Mouse (Mus musculus) urinary bladder, postnatal 14 days (tissue): ENCODE measurements around the gene Fam131c.

Experiments
- DNase-seq: peaks from one replicate; pipeline ENCODE4 v3.0.0; 2021; ENCODE audit warnings: low spot score

Fam131c gene

DNA sequence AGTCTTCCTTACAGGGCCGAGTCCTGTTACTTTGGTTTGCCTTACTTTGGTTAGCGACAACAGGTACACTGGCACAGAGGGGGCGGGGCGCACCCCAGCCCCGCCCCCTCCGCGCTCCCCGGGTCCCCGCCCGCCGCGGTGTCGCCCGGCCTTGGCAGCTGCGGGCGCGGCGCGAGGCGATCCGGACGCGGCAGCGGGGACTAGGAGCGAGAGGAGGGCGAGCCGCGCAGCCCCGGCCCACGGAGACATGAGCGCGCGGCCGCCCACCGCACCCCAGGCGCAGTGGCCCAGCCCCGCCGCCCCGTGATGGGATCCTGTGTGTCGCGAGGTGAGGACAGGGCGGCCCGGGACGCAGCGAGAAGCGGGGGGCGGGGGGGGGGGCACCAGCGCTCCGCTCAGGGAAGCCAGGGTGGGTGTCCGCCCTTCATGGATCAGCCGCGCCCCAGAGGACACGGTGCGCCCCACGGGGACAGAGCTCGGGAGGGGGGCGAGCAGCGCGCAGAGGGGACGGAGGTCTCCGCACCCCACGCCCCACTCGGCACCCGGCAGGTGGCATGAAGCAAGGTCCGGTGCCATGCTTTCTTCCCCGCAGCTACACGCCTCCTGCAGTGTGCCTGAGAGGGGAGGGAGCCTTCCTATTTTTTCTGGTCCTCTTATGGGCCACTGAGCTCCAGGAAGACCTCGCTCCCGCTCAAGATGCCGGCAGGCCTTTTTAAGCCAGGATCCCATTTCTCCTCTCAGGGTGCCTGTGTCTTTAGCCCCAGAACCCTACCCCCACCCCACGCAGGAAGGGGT is at the start of gene Fam131c:
Fam131c (plus strand) TSS at position 224 of the 795 bp plus-strand sequence.
- DNase-seq: peak; percentile 36

- no peak for DNase-seq
These were observed 45.5 kb upstream of the Fam131c start for GRCm38 (mm10) chr4:141322526-141322925.

GRCm38 (mm10) chr4:141324771-141325191 is 43.2 kb upstream of the Fam131c start:
- no peak for DNase-seq

- no peak for DNase-seq
These were observed 42.4 kb upstream of the Fam131c start for GRCm38 (mm10) chr4:141325636-141326035.

GRCm38 (mm10) chr4:141327075-141327474 is 40.9 kb upstream of the Fam131c start:
- no peak for DNase-seq

- no peak for DNase-seq
These were observed 39.3 kb upstream of the Fam131c start for GRCm38 (mm10) chr4:141328742-141329141.

- no peak for DNase-seq
These were observed 38.1 kb upstream of the Fam131c start for GRCm38 (mm10) chr4:141329968-141330367.

DNA sequence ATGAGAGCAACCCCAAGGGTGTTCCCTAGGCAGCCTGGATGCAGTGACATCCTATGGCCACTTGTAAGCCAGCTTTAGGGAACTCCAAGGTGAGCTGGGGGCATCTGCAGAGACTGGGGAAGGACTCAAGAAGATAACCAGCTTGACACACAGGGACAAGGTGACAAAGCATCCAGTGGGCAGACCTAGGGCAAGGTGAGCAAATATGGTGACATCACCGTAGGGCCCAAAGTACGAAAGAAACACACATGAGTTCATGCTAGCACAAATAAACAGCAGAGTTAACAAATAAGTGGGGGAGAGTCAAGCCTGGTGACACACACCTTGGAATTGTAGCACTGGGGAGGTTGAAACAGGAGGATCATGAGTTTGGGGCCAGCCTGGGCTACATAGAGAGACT is 36.6 kb upstream of the Fam131c start:
- DNase-seq: no peak

DNA sequence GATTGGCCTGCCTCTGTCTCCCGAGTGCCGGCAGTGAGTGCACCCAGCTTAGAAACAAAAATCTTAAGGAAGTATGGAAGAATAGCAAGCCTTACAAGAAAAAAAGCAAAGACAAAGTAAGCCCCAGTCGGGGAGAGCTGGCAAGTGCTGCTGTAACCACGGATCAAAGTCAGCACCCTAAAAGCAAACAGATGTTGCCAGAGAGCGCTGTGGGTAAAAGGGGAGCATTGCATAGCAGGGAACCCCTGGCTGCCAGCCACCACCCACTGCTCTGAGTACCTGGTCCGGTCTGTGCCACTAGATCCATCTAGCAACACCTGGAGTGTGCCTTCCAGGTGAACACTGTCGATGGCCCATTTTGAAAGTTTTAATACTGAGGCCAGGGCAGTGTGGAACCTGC is 35.8 kb upstream of the Fam131c start:
- DNase-seq: no peak

GRCm38 (mm10) chr4:141334695-141335094 is 33.3 kb upstream of the Fam131c start:
- DNase-seq: no peak

DNA sequence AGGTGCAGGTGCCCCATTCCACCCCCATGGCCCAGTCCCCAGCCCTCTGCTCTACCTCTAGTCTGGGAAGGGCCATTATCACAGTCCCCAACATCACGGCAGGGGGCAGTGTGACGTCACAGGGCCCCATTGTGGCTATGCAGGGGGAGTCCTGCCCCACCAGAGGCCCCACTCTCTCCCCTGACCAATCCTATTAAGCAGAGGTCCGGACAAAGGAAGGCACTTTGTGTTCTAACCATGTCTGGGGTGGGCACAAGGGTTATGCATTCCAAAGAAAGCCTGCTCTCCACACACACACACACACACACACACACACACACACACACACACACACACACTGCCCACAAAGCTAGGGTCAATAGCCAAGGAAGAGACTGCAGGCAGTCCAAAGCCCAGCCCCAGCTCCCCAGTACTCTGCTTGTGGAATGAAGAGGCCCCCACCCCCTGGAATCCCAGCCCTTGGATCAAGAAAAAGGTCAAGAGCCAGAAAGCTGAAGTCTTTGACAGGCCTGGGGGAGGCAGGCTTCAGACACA is 32.7 kb upstream of the Fam131c start:
- DNase-seq: no peak

GRCm38 (mm10) chr4:141336196-141336595 is 31.8 kb upstream of the Fam131c start:
- DNase-seq: no peak

DNA sequence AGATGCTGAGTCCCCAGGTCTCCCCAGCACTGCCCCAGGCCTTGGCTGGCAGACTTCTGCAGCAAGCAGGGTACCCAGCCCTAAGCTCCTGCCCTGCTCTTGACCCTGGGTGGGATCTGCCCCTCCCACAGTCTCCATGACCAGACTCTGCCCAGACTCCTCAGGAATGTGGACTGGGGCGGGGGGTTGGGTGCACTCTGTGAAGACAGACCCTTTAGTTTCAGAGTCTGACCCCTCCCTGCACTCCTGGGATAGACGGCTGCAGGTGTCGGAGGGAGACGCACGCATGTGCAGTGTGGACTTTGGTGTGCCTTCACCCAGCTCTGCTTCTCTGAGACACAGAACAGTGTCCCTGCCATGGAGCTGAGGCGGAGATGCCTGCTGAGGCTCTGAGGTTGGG is 30.0 kb upstream of the Fam131c start:
- no peak for DNase-seq

DNA sequence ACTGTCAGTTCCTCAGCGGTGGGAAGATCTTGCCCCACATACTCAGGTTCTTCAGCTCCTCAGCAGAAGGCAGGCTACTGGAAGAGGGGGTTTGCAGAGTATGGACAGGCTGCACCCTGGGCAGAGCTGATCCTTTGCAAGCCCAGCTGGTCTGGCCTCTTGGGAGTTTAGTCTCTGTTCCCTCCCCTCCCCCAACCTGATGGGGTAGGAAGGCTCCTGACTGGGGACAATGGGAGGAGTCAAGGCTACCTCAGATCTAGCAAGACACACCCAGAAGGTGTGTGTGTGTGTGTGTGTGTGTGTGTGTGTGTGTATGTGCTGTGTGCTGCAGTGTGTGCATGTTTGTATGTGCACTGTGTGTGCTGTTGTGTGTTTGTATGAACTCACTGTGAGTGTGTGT is 29.2 kb upstream of the Fam131c start:
- no peak for DNase-seq

GRCm38 (mm10) chr4:141341477-141341876 is 26.5 kb upstream of the Fam131c start:
- DNase-seq: no peak

GRCm38 (mm10) chr4:141343515-141343914 is 24.5 kb upstream of the Fam131c start:
- DNase-seq: no peak

GRCm38 (mm10) chr4:141345219-141345618 is 22.8 kb upstream of the Fam131c start:
- no peak for DNase-seq

GRCm38 (mm10) chr4:141347365-141347797 is 20.6 kb upstream of the Fam131c start:
- no peak for DNase-seq

DNA sequence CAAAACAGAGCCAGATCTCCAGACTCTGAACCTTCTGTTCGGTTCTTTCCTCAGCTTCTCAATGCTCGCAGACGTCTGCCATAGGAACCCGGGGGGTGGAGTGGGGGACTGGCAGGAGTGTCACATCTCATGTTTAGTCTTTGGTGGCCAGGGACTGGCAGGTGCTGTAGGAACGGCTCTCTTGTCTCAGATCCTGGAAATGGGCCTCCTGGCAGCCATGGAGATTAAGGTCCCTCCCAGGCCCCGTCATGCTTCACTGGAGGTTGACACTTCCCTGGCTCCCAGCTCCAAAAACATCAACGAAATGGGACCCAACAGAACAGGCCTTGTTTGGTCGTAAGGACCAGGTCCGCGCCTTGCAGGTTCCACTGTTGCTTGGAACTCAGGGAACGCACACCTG is 19.4 kb upstream of the Fam131c start:
- DNase-seq: no peak

GRCm38 (mm10) chr4:141350015-141350414 is 18.0 kb upstream of the Fam131c start:
- peak; percentile 50 for DNase-seq

- no peak for DNase-seq
These were observed 16.0 kb upstream of the Fam131c start for GRCm38 (mm10) chr4:141351972-141352371.

- DNase-seq: no peak
These were observed 15.0 kb upstream of the Fam131c start for GRCm38 (mm10) chr4:141352986-141353385.

DNA sequence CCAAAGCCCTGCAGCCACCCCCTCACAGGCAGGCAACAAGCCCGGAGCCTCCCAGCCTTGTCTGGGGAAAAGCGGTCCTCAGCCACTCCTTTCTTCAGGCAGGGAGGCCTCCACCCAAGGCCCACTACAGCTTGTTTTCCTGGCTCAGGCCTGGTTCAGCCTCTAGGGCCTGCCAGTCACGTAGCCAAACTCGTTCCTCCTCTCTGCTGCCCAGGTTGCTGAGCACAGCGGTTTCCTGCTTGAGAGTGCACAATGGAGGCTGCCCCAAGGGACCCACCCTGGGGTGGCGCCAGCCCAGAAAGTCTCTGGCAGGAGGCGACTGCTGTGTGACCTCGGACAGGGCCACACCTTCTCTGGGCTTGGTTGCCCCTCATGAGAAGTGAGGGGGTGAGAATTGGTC is 14.2 kb upstream of the Fam131c start:
- DNase-seq: peak; percentile 70

DNA sequence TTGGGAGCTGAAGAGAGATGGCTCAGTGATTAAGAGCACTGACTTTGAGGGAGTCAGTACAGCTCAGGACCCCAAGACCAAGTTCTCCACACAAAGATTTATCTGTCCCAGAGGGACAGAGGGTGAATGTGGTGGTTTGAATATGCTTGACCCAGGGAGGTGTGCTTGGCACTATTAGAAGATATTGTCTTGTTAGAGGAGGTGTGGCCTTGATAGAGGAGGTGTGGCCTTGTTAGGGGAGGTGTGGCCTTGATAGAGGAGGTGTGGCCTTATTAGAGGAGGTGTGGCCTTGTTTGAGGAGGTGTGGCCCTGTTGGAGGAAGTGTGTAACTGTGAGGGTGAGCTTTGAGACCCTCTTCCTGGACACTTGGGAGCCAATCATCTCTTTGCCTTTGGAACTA is 10.2 kb upstream of the Fam131c start:
- DNase-seq: no peak
